Mouse (Mus musculus): ENCODE data around the gene Degs2. TPM values are rescaled to one million over a fixed set of nuclear protein-coding genes. Genes with fewer than 3 reads are reported as not detected.

Degs2 gene
- total RNA-seq, 2 experiments from 2014 or later: not detected

DNA sequence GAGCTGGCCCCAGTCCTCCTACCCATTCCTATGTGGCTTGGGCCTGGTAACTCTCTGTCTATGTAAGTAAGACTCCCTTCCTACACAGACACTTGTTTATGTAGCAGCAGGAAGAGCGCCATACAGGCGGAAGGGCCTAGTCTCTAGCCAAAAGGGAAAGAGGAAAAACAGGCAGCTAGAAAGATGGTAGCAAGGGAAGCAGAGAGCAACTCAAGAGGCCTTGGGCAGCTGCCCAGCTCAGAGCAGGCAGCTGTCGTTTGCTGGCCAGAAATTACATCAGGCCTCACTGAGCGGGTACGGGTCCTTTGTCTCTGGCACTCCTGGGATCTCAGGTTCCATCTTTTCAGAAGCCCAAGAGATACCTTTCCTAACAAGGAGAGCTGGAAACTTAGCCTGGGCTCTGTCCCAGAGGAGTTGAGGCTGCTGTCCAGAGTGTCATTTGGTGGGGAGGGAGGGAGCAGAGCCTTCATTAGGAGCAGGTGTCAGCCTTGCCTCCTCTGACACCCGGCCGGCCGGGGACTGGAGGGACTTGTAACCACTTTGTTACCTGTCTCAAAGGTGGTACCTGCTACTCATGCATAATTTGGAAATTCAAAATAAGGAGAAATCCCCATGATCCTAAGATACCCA lies 33.4 kb downstream of the Degs2 start:
- no peak for ATAC-seq (replicated peaks; ENCODE audit: low FRiP score, poor library complexity, severe bottlenecking)

DNA sequence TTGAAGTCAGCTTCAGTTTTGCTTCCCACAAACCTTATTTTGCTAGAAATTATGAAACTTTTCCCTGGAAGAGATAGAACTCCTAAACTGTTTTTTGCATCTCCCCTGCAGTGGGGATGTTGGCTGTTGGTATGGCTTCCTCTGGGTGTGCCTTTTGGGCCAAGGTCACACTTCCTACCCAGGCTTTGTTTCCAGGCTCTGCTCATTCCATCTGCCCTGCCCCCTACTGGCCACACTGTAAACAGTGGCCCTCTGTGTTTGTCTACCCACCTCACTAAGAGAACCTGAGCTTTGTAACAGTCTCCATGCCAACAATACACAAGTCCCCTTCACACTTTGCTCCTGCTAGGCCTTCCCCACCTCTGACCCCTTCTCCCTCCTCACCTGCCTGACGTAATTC lies 44.8 kb downstream of the Degs2 start:
- ATAC-seq (replicated peaks; ENCODE audit: low FRiP score, poor library complexity, severe bottlenecking): no peak

DNA sequence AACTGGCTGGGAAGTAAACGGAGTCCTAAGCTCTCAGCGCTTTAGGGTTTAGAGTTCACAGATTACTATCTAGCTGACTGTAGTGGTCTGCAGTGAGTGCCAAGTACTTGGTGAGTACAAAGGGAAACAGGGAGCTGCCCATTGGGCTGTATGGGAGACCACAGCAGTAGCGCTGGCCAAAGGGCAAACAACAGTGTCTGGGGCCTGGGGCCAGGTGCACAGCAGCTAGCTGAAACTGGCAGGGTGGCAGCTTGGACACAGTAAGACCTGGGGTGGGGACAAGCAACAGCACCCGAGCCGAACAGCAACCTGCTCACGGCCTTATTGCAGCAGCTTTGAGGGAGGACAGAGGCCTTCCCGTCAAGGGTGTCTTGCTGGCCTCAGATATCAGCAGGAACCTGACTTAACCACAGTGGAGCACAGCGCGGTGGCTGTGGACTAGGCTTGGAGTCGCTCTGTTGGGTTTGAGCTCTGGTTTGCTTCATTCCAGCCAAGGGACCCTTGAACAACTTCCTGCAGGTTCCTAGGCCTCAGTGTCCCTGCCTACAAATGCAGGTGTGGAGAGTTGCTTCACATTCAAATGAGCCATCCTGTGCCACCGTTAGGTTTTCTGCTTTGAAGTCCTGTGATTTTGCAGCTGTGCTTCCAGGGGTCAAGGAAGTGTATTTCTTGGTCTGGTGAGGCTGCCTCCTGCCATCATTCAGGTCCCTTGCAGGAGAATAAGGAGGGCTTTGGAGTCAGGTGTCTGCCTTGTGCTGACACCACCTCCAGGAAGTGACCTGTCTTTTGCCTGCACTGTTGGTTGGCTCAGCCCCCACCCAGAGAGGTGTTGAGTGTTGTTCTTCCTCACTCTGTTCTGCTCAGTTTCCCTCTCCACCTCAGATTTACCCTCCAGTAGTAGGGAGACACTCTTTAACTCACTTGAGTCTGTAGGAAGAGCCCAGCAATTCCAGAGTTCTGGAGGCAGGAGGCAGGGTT lies 48.5 kb downstream of the Degs2 start:
- ATAC-seq (replicated peaks; ENCODE audit: low FRiP score, poor library complexity, severe bottlenecking): no peak

DNA sequence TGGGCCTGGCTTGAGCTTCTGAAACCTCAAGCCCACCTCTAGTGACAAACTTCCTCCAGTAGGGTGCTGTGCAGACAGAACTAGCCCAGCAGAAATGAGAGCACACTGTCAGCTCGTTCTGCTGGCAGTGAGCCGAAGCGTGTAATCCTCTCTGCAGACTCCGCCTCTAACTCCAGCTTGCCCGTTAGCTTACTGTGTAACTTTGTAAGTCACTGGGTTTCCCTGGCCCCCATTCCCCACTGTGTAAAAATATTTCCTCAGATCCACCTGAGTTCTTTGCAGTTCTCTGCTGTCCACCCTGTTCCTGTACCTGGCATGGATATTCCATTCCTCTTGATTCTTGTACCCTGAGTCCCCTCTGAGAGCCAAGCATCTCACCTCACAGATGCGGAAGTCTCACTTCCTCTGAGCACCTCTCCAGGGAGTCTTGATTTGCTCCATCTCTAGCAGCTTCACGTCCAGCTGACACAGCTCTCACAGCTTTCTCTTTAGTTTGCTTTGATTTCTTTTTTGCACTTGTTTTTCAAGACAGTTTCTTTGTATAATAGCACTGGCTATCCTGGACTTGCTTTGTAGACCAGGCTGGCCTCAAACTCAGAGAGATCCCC lies 51.0 kb downstream of the Degs2 start:
- no peak for ATAC-seq (replicated peaks; ENCODE audit: low FRiP score, poor library complexity, severe bottlenecking)

DNA sequence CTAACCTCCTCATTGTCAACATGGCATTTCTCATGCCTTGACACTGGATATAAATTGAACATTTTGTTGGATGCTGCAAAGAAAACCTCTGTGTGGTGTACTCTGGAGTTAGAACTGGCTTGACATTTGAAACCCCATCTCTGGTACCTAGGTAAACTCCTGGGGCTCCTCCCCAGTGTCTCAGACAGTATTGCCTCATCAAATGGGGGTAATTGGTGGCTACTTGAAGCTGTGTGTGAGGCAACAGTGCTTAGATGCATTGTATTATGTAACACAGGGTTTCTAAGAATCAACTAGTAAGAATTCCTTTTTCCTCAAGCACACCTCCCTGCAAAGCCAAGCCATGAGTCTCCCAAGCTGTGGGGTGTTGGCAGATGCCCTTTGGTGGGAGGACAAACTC lies 54.3 kb downstream of the Degs2 start:
- no peak for ATAC-seq (replicated peaks; ENCODE audit: low FRiP score, poor library complexity, severe bottlenecking)

DNA sequence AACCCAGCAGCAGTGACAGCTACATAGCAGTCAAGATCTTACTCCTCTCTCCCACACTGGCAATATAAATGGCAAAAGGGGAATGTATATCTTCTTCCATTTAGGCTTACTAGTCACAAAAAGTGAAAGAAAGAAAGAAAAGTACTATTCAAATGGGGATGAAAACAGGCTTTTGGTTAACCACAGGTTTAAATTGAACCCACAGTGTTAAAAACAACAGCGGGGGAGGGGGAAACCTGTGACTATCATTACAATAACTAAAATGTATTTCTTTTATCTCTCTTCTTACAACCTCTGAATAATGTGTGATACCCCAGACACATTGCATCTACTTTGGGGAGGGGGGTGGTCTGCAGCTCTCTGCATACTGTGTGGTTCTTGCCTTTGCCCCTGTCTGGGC lies 55.9 kb downstream of the Degs2 start:
- ATAC-seq (replicated peaks; ENCODE audit: low FRiP score, poor library complexity, severe bottlenecking): no peak

DNA sequence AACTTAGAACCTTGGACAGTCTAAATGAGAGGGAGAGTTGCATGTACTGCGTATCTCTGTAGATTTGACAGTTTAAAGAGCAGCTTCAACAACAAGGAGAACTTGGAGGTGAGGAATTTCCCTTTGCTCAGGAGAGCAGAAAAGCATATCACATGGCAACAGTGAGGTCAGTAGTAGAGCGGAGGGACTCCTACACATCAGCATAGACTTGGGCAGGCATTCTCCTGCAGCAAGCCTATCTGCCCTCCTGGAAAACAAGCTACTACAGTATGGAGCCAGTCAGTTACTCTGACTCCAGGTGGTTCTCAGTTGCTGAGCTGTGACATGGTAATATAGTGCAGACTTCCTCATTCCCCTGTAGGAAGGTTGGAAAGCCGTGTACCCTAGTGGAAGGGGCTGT lies 60.1 kb downstream of the Degs2 start:
- ATAC-seq (replicated peaks; ENCODE audit: low FRiP score, poor library complexity, severe bottlenecking): no peak

DNA sequence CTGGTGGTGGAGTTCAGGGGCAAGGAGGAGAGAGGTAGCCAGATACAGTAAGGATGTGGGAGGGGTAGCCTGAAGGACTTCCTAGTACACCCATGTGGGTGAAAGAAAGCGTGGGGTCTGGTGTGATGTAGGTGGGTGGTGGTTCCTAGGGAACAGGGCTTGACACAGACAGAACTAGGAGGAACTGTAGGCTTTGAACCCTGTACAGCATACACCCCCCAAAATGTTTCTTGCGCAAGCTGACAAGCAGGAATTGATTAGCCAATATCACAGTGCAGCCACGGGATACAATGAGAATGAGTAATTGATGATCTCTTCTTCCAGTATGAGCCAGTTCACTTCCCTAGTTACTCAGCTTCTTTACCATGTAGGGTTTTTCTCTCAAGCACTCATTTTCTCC lies 63.0 kb downstream of the Degs2 start:
- no peak for ATAC-seq (replicated peaks; ENCODE audit: low FRiP score, poor library complexity, severe bottlenecking)

DNA sequence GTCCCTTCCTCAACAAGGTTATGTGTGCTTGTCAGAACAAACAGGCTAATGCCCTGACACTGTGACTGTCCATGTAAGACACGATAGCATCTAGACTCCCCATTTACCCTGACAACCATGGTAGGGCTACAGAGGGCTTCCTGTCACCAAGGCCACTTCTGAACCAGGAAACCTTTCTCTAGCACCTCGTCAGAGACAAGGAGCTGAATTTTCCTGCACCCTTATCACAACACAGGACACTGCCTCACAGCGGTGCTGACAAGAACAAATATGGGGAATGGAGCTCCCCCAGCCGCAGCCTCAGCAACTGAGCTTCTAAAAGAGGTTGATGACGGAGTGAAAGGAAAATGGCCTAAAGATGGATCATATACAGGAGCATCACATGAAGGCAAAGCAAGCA lies 64.7 kb downstream of the Degs2 start:
- ATAC-seq (replicated peaks; ENCODE audit: low FRiP score, poor library complexity, severe bottlenecking): no peak

DNA sequence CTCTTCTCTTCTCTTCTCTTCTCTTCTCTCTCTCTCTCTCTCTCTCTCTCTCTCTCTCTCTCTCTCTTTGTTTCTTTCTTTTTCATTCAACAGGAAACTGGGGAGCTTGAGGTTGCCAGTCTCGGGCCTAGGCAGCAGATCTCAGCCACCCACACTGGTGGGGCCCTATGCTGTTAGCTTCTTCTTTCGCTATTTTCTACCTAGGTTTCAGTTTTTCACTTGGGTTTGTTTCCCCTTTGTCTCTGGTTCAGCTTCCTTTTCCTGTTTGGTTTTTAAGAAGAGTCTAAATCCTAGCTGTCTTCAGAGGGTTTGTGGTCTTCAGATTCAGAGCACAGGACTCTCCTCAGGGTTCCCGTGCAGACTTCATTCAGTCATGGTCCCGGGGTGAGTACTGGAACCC lies 66.6 kb downstream of the Degs2 start:
- no peak for ATAC-seq (replicated peaks; ENCODE audit: low FRiP score, poor library complexity, severe bottlenecking)

DNA sequence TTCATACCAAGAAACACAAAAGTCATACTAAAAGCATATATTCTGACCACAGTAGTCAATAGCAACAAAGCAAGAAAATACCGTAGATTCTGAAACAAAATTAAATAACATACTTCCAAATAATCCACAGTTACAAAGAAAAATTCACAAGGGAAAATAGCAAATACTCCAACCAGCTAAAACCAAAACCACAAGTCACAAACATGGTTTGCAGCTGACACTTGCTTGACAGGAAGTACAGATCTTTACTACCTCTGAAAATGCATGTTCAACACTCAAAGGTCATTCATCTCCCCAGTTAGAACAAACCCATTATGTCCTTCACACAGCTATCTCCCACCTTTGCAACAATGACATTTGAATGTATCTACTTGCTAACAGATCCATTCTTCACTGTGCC lies 68.1 kb downstream of the Degs2 start:
- no peak for ATAC-seq (replicated peaks; ENCODE audit: low FRiP score, poor library complexity, severe bottlenecking)

DNA sequence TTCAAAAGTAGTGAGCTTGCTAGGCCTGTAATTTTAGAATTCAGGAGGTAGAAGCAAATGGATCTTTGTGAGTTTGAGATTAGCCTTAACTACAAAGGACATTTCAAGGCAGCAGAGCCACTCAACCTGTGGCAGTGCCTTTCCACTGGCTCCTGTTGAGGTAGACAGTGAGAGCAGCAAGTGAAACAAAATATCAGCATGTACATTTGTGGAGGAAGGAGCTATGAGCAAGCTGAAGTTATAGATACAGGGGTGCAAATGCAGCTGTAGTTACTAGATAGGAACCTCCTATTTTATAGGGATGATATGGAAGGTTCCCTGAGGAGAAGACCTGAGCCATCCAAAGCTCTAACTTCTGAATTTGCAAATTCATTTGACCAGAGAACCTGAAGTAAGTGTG lies 69.6 kb downstream of the Degs2 start:
- ATAC-seq (replicated peaks; ENCODE audit: low FRiP score, poor library complexity, severe bottlenecking): no peak

DNA sequence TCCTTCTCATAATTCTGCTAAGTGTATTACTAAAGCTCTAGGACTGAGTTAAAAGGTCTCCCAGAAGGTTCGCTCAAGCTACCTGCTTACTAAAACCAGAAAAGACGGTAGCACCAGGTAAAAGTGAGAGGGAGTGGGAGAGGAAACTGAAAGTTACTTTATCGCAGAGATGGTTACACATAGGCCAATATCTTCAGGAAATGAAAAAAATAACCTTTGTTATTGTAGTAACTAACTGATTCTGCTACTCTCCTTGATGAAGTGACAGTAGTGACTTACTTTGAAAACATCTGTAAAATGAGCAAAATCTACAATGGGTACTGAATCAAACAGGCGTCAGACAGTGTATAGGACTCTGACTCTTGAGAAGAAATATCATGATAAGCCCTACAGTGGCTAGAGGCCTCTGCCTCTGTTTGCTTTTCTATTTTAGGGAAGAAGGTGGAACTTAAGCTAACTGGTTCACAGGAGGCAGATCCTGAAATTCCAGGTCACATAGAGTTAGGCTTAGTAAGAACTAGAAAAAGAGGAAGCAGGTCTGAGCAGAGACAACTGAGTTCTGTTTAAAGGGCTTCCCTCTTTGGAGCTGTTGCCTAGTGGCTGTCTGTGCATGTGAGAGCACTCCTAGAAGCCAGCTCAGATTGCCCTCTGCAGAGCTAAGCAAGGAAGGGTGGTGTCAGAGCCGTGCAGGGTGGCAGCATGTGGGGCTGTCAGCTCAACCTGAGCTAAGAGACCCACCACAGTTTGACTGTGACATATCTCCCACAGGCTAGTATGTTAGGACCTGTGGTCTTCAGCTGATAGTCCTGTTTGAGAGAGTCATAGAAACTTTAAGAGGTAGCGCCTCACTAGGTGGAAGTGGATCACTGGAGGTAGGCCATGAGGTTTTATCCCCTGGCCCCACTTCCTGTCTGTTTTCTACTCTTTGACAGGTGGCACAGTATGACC lies 71.1 kb downstream of the Degs2 start:
- ATAC-seq (replicated peaks; ENCODE audit: low FRiP score, poor library complexity, severe bottlenecking): no peak

DNA sequence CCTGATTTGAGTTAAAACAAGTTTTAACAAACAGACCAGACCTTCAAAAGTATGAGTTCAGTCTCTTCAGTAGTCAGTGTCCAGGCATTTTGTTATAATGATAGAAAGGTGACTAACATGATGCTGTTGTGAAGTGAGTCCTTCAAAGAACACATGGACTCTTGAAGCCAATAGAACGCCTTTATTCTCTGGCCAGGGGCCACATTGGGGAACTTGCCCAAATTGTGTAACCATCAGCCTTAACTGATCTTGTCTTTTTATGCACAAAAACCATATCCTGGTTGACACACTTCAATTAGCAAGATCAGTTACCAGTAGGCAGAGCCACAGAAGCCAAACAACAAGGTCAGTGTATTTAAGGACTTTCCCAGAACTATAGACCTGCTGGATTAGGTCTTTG lies 72.6 kb downstream of the Degs2 start:
- no peak for ATAC-seq (replicated peaks; ENCODE audit: low FRiP score, poor library complexity, severe bottlenecking)

Other genes with a start within 250 kb of the Degs2 start
- gene Evl, start 147.6 kb downstream of the Degs2 start, total RNA-seq (2015; ENCODE audit: low replicate concordance): 17.1 and 34.7 TPM in 2 replicates
- gene Evl, start 147.6 kb downstream of the Degs2 start, total RNA-seq (2017; ENCODE audit: low replicate concordance): 10.3 and 23.2 TPM in 2 replicates
- gene Yy1, start 90.7 kb upstream of the Degs2 start, total RNA-seq (2015; ENCODE audit: low replicate concordance): 15.8 and 29.5 TPM in 2 replicates
- 31.0 and 43.9 TPM in 2 replicates for gene Yy1, start 90.7 kb upstream of the Degs2 start, total RNA-seq (2017; ENCODE audit: low replicate concordance)
- 0.84 and 1.7 TPM in 2 replicates for gene Slc25a29, start 133.6 kb upstream of the Degs2 start, total RNA-seq (2015; ENCODE audit: low replicate concordance)
- not detected in 2 replicates for gene Slc25a29, start 133.6 kb upstream of the Degs2 start, total RNA-seq (2017; ENCODE audit: low replicate concordance)
- gene Slc25a47, start 133.7 kb upstream of the Degs2 start, total RNA-seq (2015; ENCODE audit: low replicate concordance): 9.0 TPM in 1 of 2 replicates, not detected in the other
- 2.0 and 2.8 TPM in 2 replicates for gene Slc25a47, start 133.7 kb upstream of the Degs2 start, total RNA-seq (2017; ENCODE audit: low replicate concordance)
- not detected in 2 replicates for gene Wdr25, start 191.3 kb upstream of the Degs2 start, total RNA-seq (2015; ENCODE audit: low replicate concordance)
- gene Wdr25, start 191.3 kb upstream of the Degs2 start, total RNA-seq (2017; ENCODE audit: low replicate concordance): 1.4 and 6.4 TPM in 2 replicates
- 8.2 and 9.4 TPM in 2 replicates for gene Wars, start 191.9 kb upstream of the Degs2 start, total RNA-seq (2015; ENCODE audit: low replicate concordance)
- 8.2 and 8.9 TPM in 2 replicates for gene Wars, start 191.9 kb upstream of the Degs2 start, total RNA-seq (2017; ENCODE audit: low replicate concordance)